Mouse (Mus musculus) ES-E14 (cell line): ENCODE measurements around the gene Ctc1. TPM values are rescaled to one million over a fixed set of nuclear protein-coding genes. Genes with fewer than 3 reads are reported as not detected.
"Not testable (repeated sequence)": the region's sequence is repeated elsewhere in the genome, so short reads cannot be mapped to it uniquely, and the experiment has no call there.

ENCODE experiments used
- DNase-seq: peaks from one replicate; pipeline ENCODE4 v3.0.0-alpha.2; 2013; ENCODE audit warnings: low read depth, low spot score
- H3K27ac ChIP-seq: 2 replicates; pipeline ENCODE4 v1.5.1; 2012; ENCODE audit warnings: low read depth, mild to moderate bottlenecking, low read length, moderate library complexity, mixed read lengths; ENCODE audit not compliant: poor library complexity, insufficient read depth, severe bottlenecking
- H3K36me3 ChIP-seq: 2 replicates; pipeline ENCODE4 v1.6.1; 2012; ENCODE audit warnings: mild to moderate bottlenecking, low read length, moderate library complexity, mixed read lengths; ENCODE audit not compliant: control insufficient read depth, poor library complexity, insufficient read depth, severe bottlenecking
- H3K4me1 ChIP-seq, 2 experiments: fragments of 150-350 bp in 1 of 2; sonication (generic) in 1 of 2; 2 replicates each; pipeline ENCODE4 v1.6.1; 2012; ENCODE audit warnings: low read length in 2 of 2, mild to moderate bottlenecking in 1 of 2, mixed read lengths in 1 of 2; ENCODE audit not compliant: control insufficient read depth in 2 of 2, insufficient read depth in 2 of 2, poor library complexity in 1 of 2
- H3K4me3 ChIP-seq, 2 experiments: fragments of 150-350 bp in 1 of 2; sonication (generic) in 1 of 2; 2 replicates each; pipeline ENCODE4 v1.5.1; 2012; ENCODE audit warnings: low read length in 2 of 2, low read depth in 1 of 2, mild to moderate bottlenecking in 1 of 2, mixed read lengths in 1 of 2; ENCODE audit not compliant: insufficient read depth in 1 of 2, poor library complexity in 1 of 2, severe bottlenecking in 1 of 2
- H3K9ac ChIP-seq: 2 replicates; pipeline ENCODE4 v1.6.1; 2012; ENCODE audit warnings: low read depth, mild to moderate bottlenecking, low read length, mixed read lengths; ENCODE audit not compliant: poor library complexity, insufficient read depth, severe bottlenecking
- H3K9me3 ChIP-seq: fragments of 150-350 bp; sonication (generic); 2 replicates; pipeline ENCODE4 v1.6.1; 2012; ENCODE audit warnings: low read depth, mild to moderate bottlenecking, low read length; ENCODE audit not compliant: control insufficient read depth, insufficient read depth
- CHD2 ChIP-seq: IDR thresholded peaks from 2 replicates; pipeline ENCODE4 v1.6.1; 2014; ENCODE audit warnings: mild to moderate bottlenecking, low read depth, low read length, inconsistent platforms
- HCFC1 ChIP-seq: IDR thresholded peaks from 2 replicates; pipeline ENCODE4 v1.6.1; 2012; ENCODE audit warnings: low read length, inconsistent platforms, borderline replicate concordance; ENCODE audit not compliant: insufficient read depth
- MAFK ChIP-seq: IDR thresholded peaks from 2 replicates; pipeline ENCODE4 v1.6.1; 2014; ENCODE audit warnings: mild to moderate bottlenecking, low read depth, low read length, inconsistent platforms; ENCODE audit not compliant: insufficient read depth
- ZC3H11A ChIP-seq: IDR thresholded peaks from 2 replicates; pipeline ENCODE4 v1.6.1; 2012; ENCODE audit warnings: low read depth, mild to moderate bottlenecking, inconsistent platforms, low read length, borderline replicate concordance
- ZNF384 ChIP-seq: IDR thresholded peaks from 2 replicates; pipeline ENCODE4 v1.6.1; 2012; ENCODE audit warnings: low read depth, low read length, inconsistent platforms
- in situ Hi-C, 2 experiments: fragments of 600-800 bp; cut with MboI; formaldehyde crosslinking; loops; one replicate each; pipeline ENCODE4 v1.15.1; 2025; ENCODE audit warnings: low sequenced_read_pairs in 2 of 2, inconsistent platforms in 1 of 2; ENCODE audit not compliant: unreplicated experiment in 2 of 2
- total RNA-seq: library from RNA; depleted of rRNA; stranded (reverse); fragments of 300-350 nt; gene quantifications from 2 replicates; pipeline ENCODE4 v1.2.3, GENCODE M21; 2012

The Ctc1 gene
- total RNA-seq, 1 experiment, result 50.9 TPM

DNA sequence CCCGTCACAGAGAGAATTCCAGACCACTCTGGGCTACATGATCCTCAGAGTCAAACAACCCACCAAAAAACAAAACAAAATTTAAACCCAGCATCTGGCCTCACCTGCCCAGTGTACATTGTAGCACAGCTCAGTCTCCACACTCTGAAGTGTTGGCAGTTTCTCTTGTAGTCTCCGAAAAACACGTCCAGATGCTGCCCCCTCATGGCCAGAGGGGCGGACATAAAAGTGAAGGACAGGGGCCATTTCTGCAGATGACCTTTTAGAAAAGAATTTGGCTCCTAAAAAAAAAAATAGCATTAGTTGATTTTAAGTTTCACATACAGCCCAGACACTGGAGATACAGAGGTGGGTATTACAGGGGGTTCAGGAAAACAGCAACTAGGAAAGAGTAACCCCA, 12.1 kb upstream of the Ctc1 start:
- in situ Hi-C loops, result no loop called here
- H3K27ac ChIP-seq, result no peak overlapping the region
- no peak overlapping the region for H3K9ac ChIP-seq
- no peak for DNase-seq
- TF ChIP-seq HCFC1 (no peak), MAFK (no peak), ZC3H11A (no peak), ZNF384 (no peak)
- H3K36me3 ChIP-seq, result peaks cover 61% of the 10 kb centered on the region
- peaks cover 0 to 6% of the 10 kb centered on the region in 2 experiments; a peak in 2 of 4 replicates for H3K4me1 ChIP-seq
- no peak overlapping the region for H3K4me3 ChIP-seq
- H3K9me3 ChIP-seq, result no peaks in the 10 kb centered on the region

DNA sequence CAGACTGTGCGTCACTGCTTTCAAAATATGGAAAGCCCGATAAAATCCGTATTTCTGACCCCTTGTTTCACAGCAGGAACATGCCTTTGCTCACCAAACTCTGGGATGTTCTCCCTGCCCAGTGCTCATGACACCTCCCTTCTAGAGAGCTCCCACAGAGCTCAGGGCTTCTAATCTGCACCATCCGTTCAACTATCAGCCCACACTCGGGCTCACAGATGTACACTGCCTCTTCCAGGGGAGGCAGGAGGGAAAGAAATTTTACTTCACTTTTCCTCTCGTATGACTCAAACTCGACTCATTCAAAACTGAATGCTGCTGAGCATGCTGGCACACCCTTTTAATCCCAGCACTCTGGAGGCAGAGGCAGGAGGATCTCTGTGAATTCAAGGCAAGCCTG, 10.5 kb upstream of the Ctc1 start:
- Histone ChIP-seq H3K36me3 (peaks cover 48% of the 10 kb centered on the region), H3K27ac (no peak overlapping the region), H3K4me3 (no peak overlapping the region), H3K9ac (0 out of 2 replicates have a peak overlapping the region, but pooled peaks have one; percentile 20), H3K9me3 (no peaks in the 10 kb centered on the region), H3K4me1 (peaks cover 2 to 6% of the 10 kb centered on the region in 2 experiments; a peak in 3 of 4 replicates)
- no peak for DNase-seq
- no peak for TF ChIP-seq HCFC1
- no peak for TF ChIP-seq ZC3H11A
- no peak for TF ChIP-seq CHD2
- no peak for TF ChIP-seq ZNF384
- TF ChIP-seq MAFK, result no peak
- in situ Hi-C loops, result no loop called here

DNA sequence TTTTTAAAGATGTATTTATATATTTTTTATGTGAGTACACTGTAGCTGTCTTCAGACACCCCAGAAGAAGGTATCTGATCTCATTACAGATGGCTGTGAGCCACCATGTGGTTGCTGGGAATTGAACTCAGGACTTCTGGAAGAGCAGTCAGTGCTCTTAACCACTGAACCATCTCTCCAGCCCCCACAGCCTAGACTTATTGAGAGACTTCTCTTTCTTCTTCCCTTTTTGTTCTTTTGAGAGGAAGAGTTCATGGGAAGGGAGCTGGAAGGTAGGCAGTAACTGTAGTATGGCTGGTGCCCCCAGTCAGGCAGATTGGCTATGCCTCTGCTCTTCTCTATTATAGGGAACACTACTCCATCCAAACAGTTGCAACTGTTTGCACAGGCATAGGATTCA, 9.1 kb upstream of the Ctc1 start:
- DNase-seq, in situ Hi-C loops, H3K27ac ChIP-seq, H3K4me3 ChIP-seq, H3K9me3 ChIP-seq, H3K4me1 ChIP-seq: not testable (repeated sequence)
- Histone ChIP-seq H3K36me3 (peaks cover 34% of the 10 kb centered on the region), H3K9ac (peak overlapping the region; percentile 100; the same call in 1 of the 2 replicates)

DNA sequence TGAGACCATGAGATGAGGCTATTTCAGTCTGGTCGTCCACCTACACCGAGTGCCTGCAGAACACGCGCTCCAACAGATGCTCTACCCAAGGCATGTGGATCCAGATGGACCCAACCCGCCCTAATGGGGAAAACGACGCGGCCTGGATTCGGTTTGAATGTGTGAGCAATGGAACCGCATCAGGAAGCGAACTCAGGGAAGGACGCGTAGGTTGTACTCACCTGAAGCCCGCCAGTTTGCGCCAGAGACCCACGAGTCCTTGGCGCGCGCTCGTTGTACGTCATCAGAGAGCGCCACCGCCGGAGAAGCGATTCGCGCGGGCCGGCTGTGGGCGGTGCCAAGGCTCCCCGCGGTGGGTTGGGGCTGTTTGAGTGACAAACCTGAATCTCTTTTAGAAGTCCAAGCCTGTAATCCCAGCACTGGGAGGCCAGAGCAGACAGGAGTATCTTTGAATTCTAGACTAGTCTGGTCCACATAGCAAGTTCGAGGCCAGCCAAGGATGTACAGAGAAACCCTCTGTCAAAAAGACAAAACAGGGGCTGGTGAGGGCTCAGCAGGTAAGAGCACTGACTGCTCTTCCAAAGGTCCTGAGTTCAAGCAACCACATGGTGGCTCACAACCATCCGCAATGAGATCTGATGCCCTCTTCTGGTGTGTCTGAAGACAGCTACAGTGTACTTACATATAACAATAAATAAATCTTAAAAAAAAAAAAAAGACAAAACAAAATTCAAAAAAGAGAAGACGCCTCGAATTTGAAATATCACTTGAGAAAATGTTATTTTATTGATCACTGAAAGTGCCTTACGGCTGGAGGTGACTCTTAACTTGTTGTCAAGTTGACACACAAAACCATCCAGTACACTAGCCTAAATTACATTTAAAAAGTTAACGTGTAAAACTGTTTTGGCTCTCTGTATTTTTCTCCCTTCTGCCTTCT, 7.3 kb upstream of the Ctc1 start, which contains the start of gene Pfas:
Gene Pfas, minus strand, starts transcription at position 279 of the 940 bp plus-strand sequence.
- Histone ChIP-seq H3K27ac (peak within 1 kb of the TSS; percentile 87), H3K4me3 (peak within 1 kb of the TSS; percentile 95 to 98), H3K9me3 (no peaks in the 10 kb centered on the region), H3K36me3 (peaks cover 18% of the 10 kb centered on the region), H3K4me1 (peaks cover 2 to 6% of the 10 kb centered on the region in 2 experiments; a peak in 3 of 4 replicates), H3K9ac (peak within 1 kb of the TSS; percentile 100)
- peak; percentile 97 for DNase-seq
- in situ Hi-C loops, result no loop called here
- TF ChIP-seq ZNF384 (0 out of 2 replicates have a peak, but pooled peaks have one; percentile 49), MAFK (no peak), HCFC1 (peak; percentile 83)
